Mouse (Mus musculus) thymus, adult 2 months (tissue): ENCODE results near the gene Lamp1. TPM values are rescaled to one million over a fixed set of nuclear protein-coding genes. Genes with fewer than 3 reads are reported as not detected.

ENCODE experiments used
- DNase-seq: peaks from one replicate; pipeline ENCODE4 v3.0.0; 2021
- H3K27ac ChIP-seq: fragments of 200-500 bp; 2 replicates; pipeline ENCODE4 v1.5.1; 2012; ENCODE audit warnings: low read length, control low read depth; ENCODE audit not compliant: control insufficient read depth, insufficient read depth
- H3K27me3 ChIP-seq: fragments of 200-500 bp; 2 replicates; pipeline ENCODE4 v1.6.1; 2012; ENCODE audit warnings: mild to moderate bottlenecking, low read length, moderate library complexity, mixed read lengths; ENCODE audit not compliant: control insufficient read depth, insufficient read depth
- H3K36me3 ChIP-seq: fragments of 200-500 bp; 2 replicates; pipeline ENCODE4 v1.6.1; 2012; ENCODE audit warnings: mild to moderate bottlenecking, low read length, moderate library complexity; ENCODE audit not compliant: control insufficient read depth, insufficient read depth
- H3K4me1 ChIP-seq: fragments of 200-500 bp; replicated peaks from 2 replicates; pipeline ENCODE4 v1.6.1; 2012; ENCODE audit warnings: low read length; ENCODE audit not compliant: control insufficient read depth, insufficient read depth
- H3K4me3 ChIP-seq: fragments of 200-500 bp; 2 replicates; pipeline ENCODE4 v1.5.1; 2012; ENCODE audit warnings: mild to moderate bottlenecking, low read length, control low read depth, moderate library complexity; ENCODE audit not compliant: control insufficient read depth, insufficient read depth
- CTCF ChIP-seq: fragments of 200-500 bp; IDR thresholded peaks from 2 replicates; pipeline ENCODE4 v1.5.1; 2012; ENCODE audit warnings: mild to moderate bottlenecking, control low read depth, low read length, moderate library complexity, borderline replicate concordance; ENCODE audit not compliant: control insufficient read depth, poor library complexity, insufficient read depth; ENCODE audit errors: extremely low read depth
- POLR2A ChIP-seq: fragments of 200-500 bp; IDR thresholded peaks from 2 replicates; pipeline ENCODE4 v1.6.1; 2012; ENCODE audit warnings: mild to moderate bottlenecking, low read length, control low read depth, moderate library complexity; ENCODE audit not compliant: control insufficient read depth, poor library complexity, insufficient read depth; ENCODE audit errors: extremely low read depth
- WGBS: fragments of 180-500 bp; shearing (Covaris S2); methylation state at CpG from one replicate; pipeline ENCODE4 v1.1.7; 2018; 5-methylcytosine and 5-hydroxymethylcytosine counted together
- polyA plus RNA-seq: library from polyadenylated mRNA; depleted of rRNA; stranded (reverse); fragments of >200 nt; gene quantifications from 2 replicates; pipeline ENCODE4 v1.2.3, GENCODE M21; 2012; rRNA removed

The Lamp1 gene
- polyA plus RNA-seq, 1 experiment: 388 TPM

DNA sequence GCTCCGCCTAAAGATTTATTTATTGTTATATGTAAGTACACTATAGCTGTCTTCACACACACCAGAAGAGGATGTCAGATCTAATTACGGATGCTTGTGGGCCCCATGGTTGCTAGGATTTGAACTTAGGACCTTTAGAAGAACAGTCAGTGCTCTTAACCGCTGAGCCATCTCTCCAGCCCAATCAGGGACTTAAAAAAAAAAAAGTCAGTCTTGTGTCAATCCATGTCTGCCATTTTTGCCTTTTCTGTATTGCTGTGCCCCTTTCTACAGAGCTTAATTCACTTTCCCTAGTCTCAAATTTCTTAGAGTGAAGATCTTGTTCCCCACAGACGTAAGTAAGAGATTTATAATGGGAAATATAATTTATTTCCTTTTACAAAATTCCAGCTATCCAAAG is 59.5 kb downstream of the Lamp1 start:
- H3K4me1 ChIP-seq: peaks cover 9% of the 10 kb centered on the region
- H3K27ac ChIP-seq: no peak overlapping the region
- TF ChIP-seq POLR2A: no peak
- no peak for TF ChIP-seq CTCF
- H3K36me3 ChIP-seq: no peaks in the 10 kb centered on the region
- H3K4me3 ChIP-seq: no peak overlapping the region
- no peak for DNase-seq
- WGBS: 90% methylated on average over 4 of the region's 4 CpGs
- H3K27me3 ChIP-seq: no peaks in the 10 kb centered on the region

DNA sequence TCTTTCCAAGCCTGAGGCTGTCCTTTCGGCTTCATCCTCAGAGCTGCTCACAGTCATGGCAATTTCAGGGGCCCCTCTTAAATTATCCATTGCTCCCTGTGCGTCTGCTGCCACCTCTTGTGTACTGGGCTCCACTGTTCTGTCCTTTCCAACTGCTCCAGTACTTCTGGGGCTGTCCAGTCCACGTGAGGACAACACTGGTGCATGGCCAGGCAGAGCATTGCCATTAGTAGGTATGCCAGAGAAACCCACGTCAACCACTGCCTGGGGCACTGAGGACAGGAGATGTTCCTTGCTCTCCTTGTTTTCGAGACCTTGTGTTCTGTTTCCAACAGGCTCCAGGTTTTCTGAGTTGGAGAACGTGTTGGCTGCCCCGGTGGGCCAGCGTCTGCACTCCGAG is 65.5 kb downstream of the Lamp1 start:
- H3K4me1 ChIP-seq: no peaks in the 10 kb centered on the region
- no peak overlapping the region for H3K4me3 ChIP-seq
- H3K27ac ChIP-seq: no peak overlapping the region
- no peaks in the 10 kb centered on the region for H3K36me3 ChIP-seq
- no peaks in the 10 kb centered on the region for H3K27me3 ChIP-seq
- no peak for TF ChIP-seq POLR2A
- no peak for TF ChIP-seq CTCF
- DNase-seq: no peak
- WGBS: 86% methylated on average over 9 of the region's 9 CpGs

Other genes starting within 250 kb of the Lamp1 start
- gene F7, start 133.1 kb upstream of the Lamp1 start, polyA plus RNA-seq: 0.22 and 0.52 TPM in 2 replicates
- gene F10, start 121.9 kb upstream of the Lamp1 start, polyA plus RNA-seq: 1.3 and 1.8 TPM in 2 replicates
- gene Proz, start 98.2 kb upstream of the Lamp1 start, polyA plus RNA-seq: 1.0 and 1.3 TPM in 2 replicates
- 42.2 and 49.9 TPM in 2 replicates for gene Pcid2, start 53.7 kb upstream of the Lamp1 start, polyA plus RNA-seq
- gene Cul4a, start 53.5 kb upstream of the Lamp1 start, polyA plus RNA-seq: 36.3 and 49.1 TPM in 2 replicates
- gene Grtp1, start 41.5 kb downstream of the Lamp1 start, polyA plus RNA-seq: 1.5 and 1.7 TPM in 2 replicates
- gene Adprhl1, start 95.0 kb downstream of the Lamp1 start, polyA plus RNA-seq: 0.11 and 9.2 TPM in 2 replicates
- gene Dcun1d2, start 129.0 kb downstream of the Lamp1 start, polyA plus RNA-seq: 29.4 and 31.2 TPM in 2 replicates
- 16.7 and 22.4 TPM in 2 replicates for gene Tmco3, start 129.0 kb downstream of the Lamp1 start, polyA plus RNA-seq
- 123 and 141 TPM in 2 replicates for gene Tfdp1, start 179.6 kb downstream of the Lamp1 start, polyA plus RNA-seq
- gene Atp4b, start 237.7 kb downstream of the Lamp1 start, polyA plus RNA-seq: 0.65 and 0.71 TPM in 2 replicates
- gene Grk1, start 245.9 kb downstream of the Lamp1 start, polyA plus RNA-seq: 0.05 and 0.09 TPM in 2 replicates